Mouse (Mus musculus) MN1 (cell line): Measurements from ENCODE around the gene Fam129a.

Experiments
- DNase-seq: peaks from one replicate; pipeline ENCODE4 v3.0.0-alpha.2; 2016; ENCODE audit warnings: low spot score

Gene Fam129a

DNA sequence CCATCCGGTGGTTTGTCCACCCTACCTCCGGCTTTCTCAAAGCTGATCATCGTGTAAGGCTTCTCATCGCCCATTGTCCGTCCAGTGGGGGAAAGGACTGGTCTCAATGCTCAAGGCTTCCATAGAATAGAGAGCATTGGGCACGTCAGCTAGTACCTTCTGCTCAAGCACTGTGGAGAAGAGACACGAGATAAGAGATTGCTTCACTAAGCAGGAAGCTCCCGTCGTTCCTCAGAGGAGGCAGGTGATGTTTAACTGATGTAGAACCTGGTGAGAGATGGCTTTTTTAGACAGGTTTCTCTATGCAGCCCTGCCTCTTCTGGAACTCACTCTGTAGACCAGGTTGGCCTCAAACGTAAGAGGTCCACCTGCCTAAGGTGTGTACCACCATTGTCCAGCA lies 93.4 kb downstream of the Fam129a start:
- DNase-seq, result no peak

DNA sequence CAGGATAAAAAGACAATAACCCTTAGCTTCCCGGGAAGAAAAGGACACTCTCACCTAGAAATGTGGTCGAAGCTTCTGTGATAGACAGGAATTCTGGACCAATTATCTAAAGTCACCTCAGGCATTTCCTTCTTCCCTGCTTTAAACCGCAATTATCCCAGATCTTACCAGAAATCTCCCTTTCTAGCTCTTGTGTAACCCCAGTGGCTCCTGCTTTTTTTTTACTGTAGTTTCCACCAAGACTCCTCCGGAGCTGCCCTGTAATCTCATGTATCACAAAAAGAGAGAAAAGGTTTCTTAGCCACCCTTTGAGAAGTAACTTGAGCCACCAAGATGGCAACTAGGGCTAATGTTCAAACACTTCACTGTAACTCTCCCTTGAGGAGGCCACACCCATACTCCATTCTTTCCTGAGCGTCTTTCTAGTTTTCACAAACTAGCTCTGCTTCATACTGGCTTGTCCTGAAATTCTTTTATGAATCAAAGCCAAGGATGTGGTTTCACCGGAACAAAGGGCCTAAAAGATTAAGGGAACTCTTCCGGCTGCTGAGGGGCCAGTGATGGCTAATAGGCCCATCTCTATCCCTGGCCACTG lies 93.9 kb downstream of the Fam129a start:
- no peak for DNase-seq

DNA sequence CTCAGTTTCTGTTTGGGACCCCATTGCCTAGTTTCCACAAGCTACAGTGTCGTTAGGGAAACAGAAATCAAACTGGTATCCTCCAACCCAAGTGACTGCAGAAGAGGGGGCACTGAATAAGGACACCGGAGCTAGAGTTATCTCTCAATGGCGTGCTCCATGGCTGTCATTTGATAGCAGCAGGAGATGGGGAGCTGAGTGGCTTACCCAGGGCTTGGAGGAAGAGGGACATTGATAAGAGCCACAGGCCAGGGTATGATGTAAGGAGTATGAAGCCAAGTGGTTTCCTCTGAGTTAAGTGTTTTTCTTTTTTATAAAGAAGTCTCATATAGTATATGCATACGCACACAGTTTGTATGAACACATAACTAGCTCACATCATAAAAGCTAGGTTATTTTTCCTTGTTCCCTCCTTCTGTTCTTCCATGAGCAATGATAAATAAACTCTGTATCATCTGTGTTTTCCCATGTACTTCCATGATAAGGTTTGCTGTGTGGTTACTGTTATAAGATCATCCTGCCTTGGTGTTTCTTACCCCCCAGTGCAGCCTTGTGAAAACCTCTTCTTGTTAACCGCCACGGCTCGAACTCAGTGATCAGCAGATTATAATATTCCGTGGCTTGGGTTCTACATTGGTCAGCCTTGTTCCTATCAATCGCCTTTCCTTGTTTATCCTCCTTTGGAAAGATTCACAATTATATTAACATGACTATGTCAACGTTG lies 96.5 kb downstream of the Fam129a start:
- DNase-seq, result no peak

DNA sequence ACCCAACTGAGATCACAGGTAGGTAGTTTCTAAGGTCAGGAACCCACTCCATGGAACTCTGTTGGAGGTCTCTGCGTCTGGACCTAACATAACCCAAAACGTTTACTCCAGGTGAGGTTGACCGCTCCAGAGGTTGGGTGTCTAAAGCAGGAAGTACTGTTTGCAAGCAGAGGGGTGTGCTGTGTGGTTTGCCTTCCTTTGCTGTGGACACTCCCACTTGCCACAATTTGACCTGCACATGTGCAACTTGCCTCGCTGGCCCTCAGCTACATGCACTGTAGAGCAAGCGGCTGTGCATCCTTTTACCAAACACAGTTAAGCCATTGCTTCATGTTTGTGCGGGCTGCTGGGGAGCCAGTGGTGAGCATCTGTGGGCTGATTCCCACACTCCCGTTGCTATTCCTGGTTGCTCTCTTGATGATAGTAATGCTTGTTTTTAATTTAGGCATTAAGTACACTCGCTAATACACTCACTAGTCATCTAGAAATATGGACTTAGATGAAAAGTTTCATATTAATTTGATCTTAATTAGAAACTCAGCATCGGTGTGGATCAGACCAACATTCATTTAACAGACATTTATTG lies 99.1 kb downstream of the Fam129a start:
- DNase-seq, result no peak

DNA sequence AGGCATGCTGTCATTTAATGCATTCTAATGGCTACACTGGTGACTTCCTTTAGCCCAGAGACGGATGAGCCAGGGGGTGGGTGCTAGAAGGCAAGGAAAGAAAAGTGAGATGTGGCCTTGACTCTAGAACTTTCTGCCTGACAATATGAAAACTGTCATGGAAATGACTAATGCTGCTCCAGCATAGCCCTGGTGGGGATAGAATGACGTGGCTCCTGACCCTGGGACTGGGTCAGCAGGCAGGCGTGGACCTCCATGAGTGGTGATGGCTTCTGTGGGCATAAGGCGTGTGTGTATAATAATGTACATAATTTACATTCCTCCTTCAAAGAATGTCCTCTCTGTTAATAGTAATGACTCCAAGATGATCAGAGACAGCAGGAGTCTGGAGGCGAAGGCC lies 104.7 kb downstream of the Fam129a start:
- DNase-seq, result no peak

DNA sequence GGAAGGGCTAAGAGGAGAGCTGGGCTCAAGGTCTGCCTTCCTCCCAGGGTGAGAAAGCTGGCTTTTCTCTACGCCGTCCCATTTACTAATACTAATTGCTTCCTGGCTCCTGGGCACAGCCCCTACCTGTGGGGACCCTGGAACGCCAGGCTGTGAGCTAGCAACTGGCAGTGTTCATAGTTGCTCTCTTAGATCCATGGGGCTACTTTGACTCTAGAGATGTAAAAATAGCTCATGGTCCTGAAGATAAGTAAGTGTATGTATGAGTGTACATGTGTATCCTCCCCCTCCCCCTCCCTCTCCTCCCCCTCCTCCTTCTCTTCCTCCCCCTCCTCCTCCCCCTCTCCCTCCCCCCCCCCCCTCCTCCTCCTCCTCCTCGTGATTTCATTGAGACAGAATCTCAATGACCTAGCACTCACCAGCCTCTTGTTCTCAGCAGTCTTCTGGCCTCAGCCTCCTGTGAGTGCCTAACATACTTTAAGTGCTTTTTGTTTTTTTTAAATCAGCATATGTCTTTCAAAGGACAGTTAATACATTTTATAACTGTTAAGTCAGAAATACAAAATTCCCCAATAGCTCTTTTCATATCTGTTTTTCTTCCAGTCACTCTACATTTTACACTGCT lies 106.3 kb downstream of the Fam129a start:
- DNase-seq, result no peak

DNA sequence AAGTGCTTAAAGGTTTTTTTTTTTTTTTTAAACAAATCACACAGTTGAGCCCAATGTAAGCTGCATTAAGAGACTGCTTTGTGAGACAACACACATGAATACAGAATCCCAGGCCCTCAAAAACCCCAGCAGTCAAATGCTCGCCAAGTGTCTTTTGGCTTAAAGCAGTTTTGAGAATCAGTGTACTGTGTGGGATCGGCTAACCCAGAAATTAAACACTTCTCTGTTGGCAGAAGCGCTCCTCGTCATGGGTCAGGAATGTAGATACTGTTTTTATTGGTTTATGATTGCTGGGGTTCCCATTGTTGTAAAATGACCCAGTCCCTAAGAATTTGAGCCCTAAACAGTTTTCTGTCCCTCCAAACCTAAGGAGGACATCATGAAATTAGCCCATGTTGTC lies 107.0 kb downstream of the Fam129a start:
- DNase-seq, result no peak

DNA sequence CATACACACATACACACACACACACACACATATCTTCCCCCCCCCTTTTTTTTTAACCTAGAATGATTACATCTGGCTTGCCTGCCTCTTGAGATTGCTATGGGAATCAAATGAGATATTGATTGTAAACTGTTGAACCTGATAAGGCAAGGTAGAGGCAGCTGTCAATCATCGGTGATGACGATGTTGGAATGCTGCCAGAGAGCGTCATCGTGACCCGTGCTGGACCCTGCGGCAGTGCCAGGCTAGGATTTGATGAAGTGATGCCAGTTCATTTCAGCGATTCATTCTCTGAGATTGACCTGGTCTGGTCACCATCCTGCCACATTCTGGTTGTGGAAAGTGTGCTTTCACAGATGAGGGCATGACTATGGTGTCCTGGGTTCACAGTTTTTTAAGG lies 108.2 kb downstream of the Fam129a start:
- DNase-seq, result no peak

DNA sequence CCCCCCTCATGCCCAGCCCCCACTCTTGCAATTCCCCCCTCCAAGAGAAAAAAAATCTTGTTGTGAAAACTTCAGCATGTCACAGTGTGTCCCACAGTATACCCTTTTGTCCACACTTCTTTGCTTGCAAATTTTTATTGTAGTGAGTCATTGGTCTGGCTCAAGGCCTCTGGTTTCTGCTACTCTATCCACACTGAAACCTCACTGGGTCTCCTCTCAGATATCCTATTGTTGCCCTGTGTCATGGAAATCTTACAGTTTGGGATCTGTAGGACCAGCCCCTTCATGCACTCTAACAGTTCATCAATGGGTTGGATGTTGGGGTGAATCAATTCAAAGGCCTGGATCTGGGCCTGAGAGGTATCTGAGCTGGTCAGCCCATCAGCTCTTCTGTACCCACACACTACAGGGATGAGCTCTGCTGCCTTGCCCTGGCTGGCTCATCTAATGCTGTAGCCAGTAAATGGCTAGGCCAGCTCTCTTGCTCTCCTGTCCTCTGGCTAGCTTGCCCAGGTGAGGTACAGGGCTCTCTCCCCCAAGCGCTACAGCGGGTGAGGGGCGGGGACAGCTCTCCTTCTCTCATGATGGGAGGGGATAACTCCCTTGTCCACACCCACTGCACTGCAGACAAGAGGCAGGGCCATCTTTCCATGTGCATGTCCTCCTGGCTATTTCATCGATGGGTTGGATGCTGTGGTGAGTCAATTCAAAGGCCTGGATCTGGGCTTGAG lies 109.1 kb downstream of the Fam129a start:
- no peak for DNase-seq

DNA sequence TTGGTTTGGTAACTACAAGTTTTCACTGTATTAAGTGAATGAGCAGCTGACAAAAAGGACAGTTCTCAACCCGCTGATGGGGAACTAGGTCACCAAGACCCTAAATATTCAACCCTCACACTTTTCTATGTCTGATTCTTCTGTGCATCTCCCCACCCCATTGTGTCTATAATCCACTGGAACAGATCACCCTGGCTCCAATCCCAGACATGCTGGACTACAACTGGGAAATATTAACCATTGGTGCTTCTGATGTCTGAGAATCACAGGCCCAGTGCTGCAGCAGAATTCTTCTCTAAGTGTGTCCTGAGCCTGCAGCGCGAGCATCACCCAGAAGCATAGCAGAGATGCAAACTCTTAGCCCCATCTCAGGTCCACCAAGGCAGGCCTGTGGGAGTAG lies 110.0 kb downstream of the Fam129a start:
- no peak for DNase-seq

DNA sequence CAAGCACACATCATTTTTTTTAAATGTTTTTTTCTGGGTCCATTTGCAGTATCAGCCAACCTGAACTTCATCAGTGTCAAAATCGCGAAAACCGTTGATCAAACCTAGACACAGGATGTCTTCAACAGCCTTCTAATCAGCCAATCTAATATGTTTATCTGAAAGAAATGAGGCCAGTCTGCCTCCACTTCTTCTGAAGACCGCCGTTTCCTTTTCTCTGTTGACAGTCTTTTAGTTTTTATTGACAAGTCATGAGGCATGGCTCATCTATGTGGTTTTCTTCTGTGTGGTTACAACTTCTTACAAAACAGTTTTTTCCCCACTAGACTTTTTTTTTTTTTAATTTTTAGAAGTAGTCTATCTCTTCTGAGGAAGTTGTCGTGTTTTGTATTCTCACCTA lies 111.9 kb downstream of the Fam129a start:
- DNase-seq, result no peak

DNA sequence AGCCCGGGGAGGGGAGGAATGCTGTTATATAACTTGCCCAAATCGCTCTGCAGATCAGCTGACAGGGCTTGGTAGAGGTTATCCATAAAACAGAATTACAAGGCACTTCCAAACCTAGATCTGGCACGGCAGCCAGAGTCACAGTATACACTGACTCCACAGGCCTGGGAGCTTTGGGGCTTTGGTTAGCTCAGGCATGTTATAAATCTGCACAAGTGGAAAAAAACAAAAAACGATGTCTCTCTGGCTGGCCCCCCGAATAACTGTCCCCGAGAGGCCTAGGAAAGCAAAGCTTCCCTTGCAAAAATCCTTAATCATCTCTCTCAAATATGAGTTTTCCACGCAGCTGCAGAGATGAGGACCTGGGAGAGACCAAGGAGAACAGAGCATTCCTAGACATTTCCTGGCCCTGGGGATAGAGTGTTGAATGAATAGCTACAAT lies 113.5 kb downstream of the Fam129a start:
- no peak for DNase-seq

DNA sequence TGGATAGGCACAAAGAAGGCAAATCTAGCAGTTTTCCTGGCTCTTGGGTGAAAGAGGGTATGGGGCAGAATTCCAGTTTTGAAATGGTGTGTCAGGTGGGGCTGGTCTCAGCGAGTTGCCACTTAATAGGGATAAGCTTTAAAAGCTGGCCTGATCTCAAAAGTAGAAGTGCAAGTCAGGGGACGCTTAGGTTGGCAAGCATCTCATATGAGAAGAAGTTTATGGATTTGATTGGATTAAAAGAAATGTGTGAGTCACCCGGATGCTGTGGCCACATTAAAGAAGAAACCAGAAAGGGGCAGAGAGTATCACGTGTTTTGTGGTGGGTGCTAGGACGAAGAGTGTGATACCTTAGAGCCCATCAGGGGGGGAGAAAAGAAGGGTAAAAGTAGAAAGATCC lies 114.0 kb downstream of the Fam129a start:
- DNase-seq, result peak; percentile 31

DNA sequence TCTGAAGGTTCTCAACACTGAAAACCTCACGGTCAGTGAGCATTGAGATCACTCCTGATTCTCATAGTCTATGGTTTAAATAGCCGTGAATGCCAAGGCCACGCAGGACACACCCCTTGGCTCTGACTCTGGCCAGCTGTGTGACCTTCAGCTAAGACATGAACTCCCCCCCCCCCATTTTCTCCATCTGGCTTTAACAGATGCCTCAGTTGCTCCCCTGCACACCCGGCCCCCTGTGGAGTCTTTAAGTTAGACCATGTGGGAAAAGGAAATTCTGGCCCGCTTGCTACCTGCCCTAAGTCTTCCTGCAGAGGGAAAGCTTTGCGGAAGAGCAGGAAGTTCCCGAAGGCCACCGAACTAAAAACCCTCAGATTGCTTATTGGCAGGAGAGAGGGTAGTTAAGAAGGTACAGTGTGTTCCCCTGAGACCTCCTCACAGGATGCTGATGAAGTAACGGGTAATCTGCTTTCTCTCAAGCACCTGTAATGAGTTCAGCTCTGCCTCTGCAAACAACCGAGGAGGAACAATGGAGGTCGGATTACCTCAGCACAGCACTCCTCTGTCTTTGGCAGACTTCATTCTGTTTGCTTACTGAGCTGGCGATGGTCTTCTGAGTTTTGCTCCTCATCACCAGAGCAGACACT lies 114.8 kb downstream of the Fam129a start:
- DNase-seq, result peak; percentile 79

DNA sequence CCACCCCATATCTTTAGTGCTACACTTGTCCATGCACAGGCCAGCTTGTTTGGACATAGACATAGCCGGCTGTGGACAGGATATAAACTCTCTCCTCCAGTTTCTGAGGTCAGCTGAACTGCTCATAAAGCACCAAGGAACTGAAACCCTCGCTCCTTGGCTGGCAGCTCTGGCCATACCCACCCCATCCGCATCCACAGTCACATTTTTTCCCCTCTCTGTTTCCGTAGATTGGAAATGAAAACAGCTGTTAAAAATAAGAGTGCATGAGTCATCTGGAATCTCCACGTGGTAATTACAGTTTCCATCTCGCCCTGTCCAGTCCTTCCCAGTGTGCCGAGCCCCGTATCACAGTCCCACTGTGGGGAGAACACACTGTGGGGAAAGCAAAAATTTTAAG lies 115.7 kb downstream of the Fam129a start:
- DNase-seq, result peak; percentile 86

DNA sequence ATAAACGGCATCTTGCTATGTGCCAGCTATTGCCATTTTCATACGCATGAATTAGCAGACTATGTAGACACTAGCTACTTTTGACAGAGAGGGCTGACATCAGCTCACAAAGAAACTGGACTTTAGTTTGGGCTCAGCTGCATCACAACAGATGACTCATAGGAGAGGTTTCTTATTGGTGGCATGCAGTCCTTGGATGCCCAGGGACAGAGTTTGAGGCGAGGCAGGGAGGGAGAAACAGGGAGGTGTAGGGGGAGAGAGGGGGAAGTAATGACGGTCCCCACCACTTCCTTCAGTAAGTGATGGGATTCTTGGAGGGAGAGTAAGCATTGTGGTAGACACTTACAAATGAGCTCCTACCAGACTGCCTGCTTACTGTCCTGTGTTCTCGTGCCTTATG lies 118.0 kb downstream of the Fam129a start:
- no peak for DNase-seq

DNA sequence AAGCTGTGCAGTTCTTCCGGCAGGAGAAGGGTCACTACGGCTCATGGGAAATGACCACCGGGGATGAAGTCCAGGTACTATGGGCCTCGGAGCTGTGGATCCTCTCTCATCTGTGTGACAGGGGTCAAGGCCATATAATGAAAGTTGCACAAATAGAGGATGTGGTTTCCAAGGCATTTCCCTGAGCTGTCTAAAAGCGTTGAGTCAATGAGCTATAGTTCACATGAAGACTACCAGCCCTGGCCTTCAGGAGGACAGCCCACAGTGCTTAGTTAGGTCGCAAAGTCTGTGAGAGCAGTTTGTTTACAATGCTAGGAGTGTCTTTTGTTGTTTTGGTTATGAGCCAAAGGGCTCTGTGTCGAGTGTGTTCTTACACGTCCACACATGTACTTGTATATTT lies 118.6 kb downstream of the Fam129a start:
- no peak for DNase-seq

DNA sequence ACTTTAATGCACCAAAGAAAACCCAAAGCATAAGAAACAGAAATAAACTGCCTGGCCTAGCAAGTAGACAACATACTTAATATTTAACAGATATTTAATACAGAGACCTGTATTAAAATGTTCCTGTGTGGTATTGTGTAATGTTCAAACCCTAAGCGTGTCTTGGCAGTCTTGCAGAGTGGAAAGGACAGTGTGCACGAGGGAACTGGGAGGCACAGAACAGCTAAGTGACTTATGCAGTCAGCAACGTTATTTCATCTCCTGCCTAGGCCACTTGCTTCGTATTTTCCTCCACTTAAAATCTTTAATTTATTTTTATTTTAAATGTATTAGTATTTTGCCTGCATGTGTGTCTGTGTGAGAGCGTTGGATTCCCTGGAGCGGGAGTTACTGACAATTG lies 119.1 kb downstream of the Fam129a start:
- no peak for DNase-seq

DNA sequence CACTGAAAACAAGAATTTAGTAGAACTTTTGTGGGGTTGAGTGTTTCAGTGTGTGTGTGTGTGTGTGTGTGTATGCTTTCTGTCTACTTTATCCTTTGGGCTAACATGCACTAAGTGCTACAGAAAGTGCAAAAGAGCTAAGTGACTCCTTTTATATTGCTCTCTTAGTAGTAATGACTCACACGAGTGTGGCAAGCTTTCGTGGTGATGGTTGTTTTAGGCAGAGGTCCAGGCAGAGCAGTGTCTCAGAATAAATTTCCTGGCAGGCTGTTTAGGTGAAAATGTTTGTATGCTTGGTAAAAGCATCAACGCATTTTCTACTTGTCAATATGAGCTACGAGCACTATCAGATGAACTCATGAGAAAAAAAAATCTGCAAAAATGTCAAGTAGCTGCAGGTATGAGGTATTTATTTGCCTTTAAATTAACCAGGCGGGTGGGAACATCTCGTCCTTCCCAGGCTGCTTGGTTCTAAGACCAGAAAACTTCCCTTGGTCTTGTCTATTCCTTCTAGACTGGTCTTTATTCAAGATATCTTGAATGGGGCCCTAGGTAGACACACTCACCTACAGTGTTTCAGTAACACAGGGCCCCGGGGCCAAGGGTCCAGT lies 119.7 kb downstream of the Fam129a start:
- DNase-seq, result peak; percentile 19

DNA sequence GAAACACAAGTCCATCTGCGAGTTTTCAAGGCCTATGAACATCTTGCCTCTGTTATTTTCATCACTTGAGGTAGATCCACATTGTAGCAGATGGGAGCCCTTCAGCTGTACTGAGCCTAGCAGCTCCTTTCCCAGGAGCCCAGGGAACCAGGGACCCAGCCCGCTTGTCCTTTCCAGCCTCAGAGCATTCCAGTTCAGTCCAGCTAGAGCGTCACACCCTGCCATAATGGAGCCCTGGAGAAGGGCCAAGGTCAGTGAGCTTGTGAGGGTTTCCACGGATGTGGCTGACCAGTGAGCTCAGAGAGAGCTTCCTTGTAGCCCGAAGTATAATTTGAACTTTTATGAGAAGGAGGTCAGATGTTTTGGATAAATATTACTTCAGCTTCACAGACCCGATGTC lies 121.9 kb downstream of the Fam129a start:
- DNase-seq, result peak; percentile 48

DNA sequence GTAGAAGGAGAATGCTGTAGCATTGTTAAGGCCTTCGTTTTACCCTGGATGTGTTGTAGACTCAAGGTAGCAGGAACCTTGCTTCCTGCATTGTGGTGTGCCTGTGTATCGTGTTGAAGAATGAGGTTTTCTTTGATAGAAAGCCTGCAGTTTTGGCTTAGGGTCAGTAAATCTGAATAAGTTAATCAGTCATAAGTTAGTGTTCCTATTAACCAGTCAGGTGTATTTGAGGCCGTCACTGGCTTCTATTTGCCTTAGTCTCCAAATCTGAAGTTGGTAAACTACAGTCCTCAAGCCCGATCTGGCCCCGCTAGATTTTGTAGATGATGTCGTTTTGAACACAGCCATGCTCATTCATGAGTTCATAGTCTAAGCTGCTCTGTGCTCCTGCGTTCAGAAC lies 125.8 kb downstream of the Fam129a start:
- no peak for DNase-seq
